21 mouse cellular contexts compared by ENCODE assay signal in genomic region chr2:163462801-163463200, GRCm38 (mm10). TPM values are rescaled to one million over a fixed set of nuclear protein-coding genes. Genes with fewer than 3 reads are reported as not detected.
DNase-seq lines count a peak whose midpoint lies in the region; ATAC-seq and TF ChIP-seq lines count a peak whose summit lies in the region.
"Had no signal": no experiment of that assay in that cellular context is flagged by ENCODE, and none has a peak within 500 bp of the region (broad histone marks: within the 10 kb centered on the region; RNA-seq: fewer than 3 reads in every experiment).

No protein-coding gene starts in this region.

- no peak for ATAC-seq in cerebellum, adult (ENCODE audit: insufficient number of reproducible peaks, low FRiP score, low TSS enrichment)
- no peak for ATAC-seq in heart, embryonic 11.5 days (replicated peaks; ENCODE audit: insufficient number of reproducible peaks, low FRiP score, low TSS enrichment)
- ATAC-seq: forebrain, embryonic 16.5 days; intestine, embryonic 16.5 days had no signal

- no peak overlapping the region for H3K4me3 ChIP-seq in heart, embryonic 11.5 days (ENCODE audit: low read depth, low read length)
- H3K4me3 ChIP-seq in E14TG2a.4 (replicated peaks; ENCODE audit: low read length) (peak overlapping the region; percentile 56), ES-E14 (ENCODE audit: insufficient read depth in 1 of 2, low read depth in 1 of 2, low read length in 2 of 2, poor library complexity in 1 of 2, severe bottlenecking in 1 of 2) (no peak overlapping the region)
- H3K4me3 ChIP-seq: embryonic facial prominence, embryonic 13.5 days; forebrain, embryonic 12.5 days; hindbrain, embryonic 15.5 days; kidney, embryonic 15.5 days had no signal

- H3K4me2 ChIP-seq in heart, embryonic 11.5 days = peak overlapping the region; percentile 32; the same call in 1 of the 2 replicates
- H3K4me2 ChIP-seq: embryonic facial prominence, embryonic 13.5 days; forebrain, embryonic 12.5 days; hindbrain, embryonic 15.5 days; kidney, embryonic 15.5 days had no signal

- in situ Hi-C loops in ES-E14 (cut with MboI; ENCODE audit: low sequenced_read_pairs in 2 of 2, unreplicated experiment in 2 of 2) = no loop called here

- H3K4me1 ChIP-seq in heart, embryonic 11.5 days (ENCODE audit: control insufficient read depth, insufficient read depth, low read length) = peaks cover 36% of the 10 kb centered on the region
- H3K4me1 ChIP-seq in E14TG2a.4 (replicated peaks; ENCODE audit: low read depth, low read length) (peaks cover 88% of the 10 kb centered on the region), ES-E14 (ENCODE audit: control insufficient read depth in 2 of 2, insufficient read depth in 2 of 2, low read length in 2 of 2, poor library complexity in 1 of 2) (peaks cover 21 to 25% of the 10 kb centered on the region in 2 experiments)
- H3K4me1 ChIP-seq: embryonic facial prominence, embryonic 13.5 days; kidney, embryonic 15.5 days had no signal

- no peak overlapping the region for H3K9ac ChIP-seq in heart, embryonic 11.5 days (ENCODE audit: low read depth, low read length)
- H3K9ac ChIP-seq in ES-E14 (ENCODE audit: insufficient read depth, low read depth, low read length, poor library complexity, severe bottlenecking) = peak overlapping the region; percentile 22; the same call in 1 of the 2 replicates
- H3K9ac ChIP-seq: embryonic facial prominence, embryonic 13.5 days; forebrain, embryonic 12.5 days; hindbrain, embryonic 15.5 days; kidney, embryonic 15.5 days had no signal

- H3K27me3 ChIP-seq in heart, embryonic 11.5 days (ENCODE audit: control insufficient read depth, insufficient read depth, low read length) = peaks cover 12% of the 10 kb centered on the region
- no peaks in the 10 kb centered on the region for H3K27me3 ChIP-seq in E14TG2a.4 (ENCODE audit: insufficient read depth, low read length)
- H3K27me3 ChIP-seq: hindbrain, embryonic 15.5 days had no signal

- WGBS in heart, embryonic 11.5 days (ENCODE audit: insufficient replicate concordance) = 60% methylated on average over 11 of the region's 11 CpGs

- DNase-seq in cerebellum, adult 9-10 months = peak; percentile 9
- no peak for DNase-seq in heart, postnatal 4 days
- no peak for DNase-seq in ES-E14 (ENCODE audit: low read depth, low spot score)
- DNase-seq: adrenal gland, postnatal 10 days; gastrocnemius, postnatal 36 days; heart, postnatal 10 days; kidney, adult 2 months had no signal

- peaks cover under 1% of the 10 kb centered on the region; the same call in 1 of the 2 replicates for H3K36me3 ChIP-seq in heart, embryonic 11.5 days (ENCODE audit: control insufficient read depth, insufficient read depth, low read length)
- H3K36me3 ChIP-seq in E14TG2a.4 (ENCODE audit: insufficient read depth, low read length) = peaks cover 40% of the 10 kb centered on the region
- H3K36me3 ChIP-seq in ES-E14 (ENCODE audit: control insufficient read depth, insufficient read depth, low read length, poor library complexity, severe bottlenecking) = peaks cover 5% of the 10 kb centered on the region; the same call in 1 of the 2 replicates

- no peak overlapping the region for H3K27ac ChIP-seq in heart, embryonic 11.5 days (ENCODE audit: low read depth, low read length)
- H3K27ac ChIP-seq in ES-E14 (ENCODE audit: insufficient read depth, low read depth, low read length, poor library complexity, severe bottlenecking) = peak overlapping the region; percentile 92
- H3K27ac ChIP-seq: embryonic facial prominence, embryonic 13.5 days; forebrain, embryonic 12.5 days; hindbrain, embryonic 15.5 days; kidney, embryonic 15.5 days had no signal

- H3K9me3 ChIP-seq in heart, embryonic 11.5 days (replicated peaks; ENCODE audit: control insufficient read depth, low read length) = no peaks in the 10 kb centered on the region
- H3K9me3 ChIP-seq in E14TG2a.4 (ENCODE audit: low read length) (peaks cover 21% of the 10 kb centered on the region), ES-E14 (ENCODE audit: control insufficient read depth, insufficient read depth, low read depth, low read length) (no peaks in the 10 kb centered on the region)
- H3K9me3 ChIP-seq: embryonic facial prominence, embryonic 13.5 days; forebrain, embryonic 12.5 days; hindbrain, embryonic 15.5 days; kidney, embryonic 15.5 days had no signal

- TF ChIP-seq CTCF in E14TG2a.4 (conservative IDR thresholded peaks at IDR 0.05; ENCODE audit: low read length) = no peak

TF ChIP-seq in ES-E14, 5 proteins besides CTCF, POLR2A, EP300 and RAD21:
- no peak for TF ChIP-seq ZNF384 (IDR thresholded peaks at IDR 0.05; ENCODE audit: low read depth, low read length)
- no peak for TF ChIP-seq HCFC1 (IDR thresholded peaks at IDR 0.05; ENCODE audit: borderline replicate concordance, insufficient read depth, low read length)
- TF ChIP-seq MAFK (IDR thresholded peaks at IDR 0.05; ENCODE audit: insufficient read depth, low read depth, low read length) = no peak
- no peak for TF ChIP-seq ZC3H11A (IDR thresholded peaks at IDR 0.05; ENCODE audit: borderline replicate concordance, low read depth, low read length)
- TF ChIP-seq CHD2 (IDR thresholded peaks at IDR 0.05; ENCODE audit: low read depth, low read length) = no peak

RNA-seq across cellular contexts. Expression of gene Fitm2, which starts 9.6 kb away (rescaled TPM):
- polyA plus RNA-seq in heart, embryonic 11.5 days (2014; fragmentation: Nextera tagmentation; extraction: Ambion mirVana) = 11.6 and 14.6 TPM in 2 replicates
- 10 to 100 TPM; 27.8 to 28.1 TPM for total RNA-seq in heart, postnatal 4 days (2021)
- 23.4 and 29.8 TPM in 2 replicates for total RNA-seq in ES-E14 (2012; rRNA removed)

RNA-seq across cellular contexts. Expression of gene Gdap1l1, which starts 24.5 kb away (rescaled TPM):
- 0.31 and 0.64 TPM in 2 replicates for polyA plus RNA-seq in heart, embryonic 11.5 days (2014; fragmentation: Nextera tagmentation; extraction: Ambion mirVana)
- total RNA-seq in heart, postnatal 4 days (2021) = not detected
- 1.1 and 3.1 TPM in 2 replicates for total RNA-seq in ES-E14 (2012; rRNA removed)
- total RNA-seq: CH12.LX; gastrocnemius, postnatal 36 days; heart, postnatal 10 days; MEL had no signal

RNA-seq across cellular contexts. Expression of gene R3hdml, which starts 29.3 kb away (rescaled TPM):
- polyA plus RNA-seq in heart, embryonic 11.5 days (2014; fragmentation: Nextera tagmentation; extraction: Ambion mirVana) = 0.27 TPM in 1 of 2 replicates, not detected in the other
- total RNA-seq in heart, postnatal 4 days (2021) = not detected
- total RNA-seq in ES-E14 (2012; rRNA removed) = 4.4 and 5.7 TPM in 2 replicates
- total RNA-seq: adrenal gland, postnatal 10 days; CH12.LX; gastrocnemius, adult 18-20 months; gastrocnemius, postnatal 36 days; heart, postnatal 10 days; MEL had no signal
- polyA plus RNA-seq: brain, embryonic 14.5 days; embryonic facial prominence, embryonic 13.5 days; forebrain, embryonic 12.5 days; forebrain, embryonic 16.5 days had no signal

RNA-seq across cellular contexts. Expression of gene Oser1, which starts 38.3 kb away (rescaled TPM):
- polyA plus RNA-seq in heart, embryonic 11.5 days (2014; fragmentation: Nextera tagmentation; extraction: Ambion mirVana) = 60.8 and 64.1 TPM in 2 replicates
- total RNA-seq in heart, postnatal 4 days (2021) = 10 to 100 TPM; 21.6 to 24.2 TPM
- 31.5 and 42.0 TPM in 2 replicates for total RNA-seq in ES-E14 (2012; rRNA removed)

RNA-seq across cellular contexts. Expression of gene Hnf4a, which starts 43.8 kb away (rescaled TPM):
- polyA plus RNA-seq in heart, embryonic 11.5 days (2014; fragmentation: Nextera tagmentation; extraction: Ambion mirVana) = 0.04 and 0.56 TPM in 2 replicates
- not detected for total RNA-seq in heart, postnatal 4 days (2021)
- total RNA-seq in ES-E14 (2012; rRNA removed) = 0.90 and 1.1 TPM in 2 replicates
- total RNA-seq: CH12.LX; gastrocnemius, postnatal 36 days; heart, postnatal 10 days had no signal
- polyA plus RNA-seq: embryonic facial prominence, embryonic 13.5 days; forebrain, embryonic 12.5 days; hindbrain, embryonic 11.5 days had no signal
